Mouse (Mus musculus) neural tube, embryonic 12.5 days (tissue): ENCODE measurements around the gene Tmem208. TPM values are rescaled to one million over a fixed set of nuclear protein-coding genes. Genes with fewer than 3 reads are reported as not detected.
"Not testable (repeated sequence)": the region's sequence is repeated elsewhere in the genome, so short reads cannot be mapped to it uniquely, and the experiment has no call there.

Experiments
- ATAC-seq: fragments of 200-750 bp; cut with Nextera tagmentation; 2 replicates; pipeline ENCODE4 v1.8.0; 2017; ENCODE audit warnings: low read depth, mild to moderate bottlenecking, moderate TSS enrichment, moderate library complexity; ENCODE audit not compliant: low FRiP score
- H3K27ac ChIP-seq: fragments of 300-500 bp; sonication (generic); 2 replicates; pipeline ENCODE4 v1.5.1; 2016
- H3K27me3 ChIP-seq: fragments of 300-500 bp; sonication (generic); replicated peaks from 2 replicates; pipeline ENCODE4 v1.6.1; 2016; ENCODE audit warnings: mild to moderate bottlenecking
- H3K36me3 ChIP-seq: fragments of 300-500 bp; sonication (generic); 2 replicates; pipeline ENCODE4 v1.6.1; 2016; ENCODE audit warnings: mild to moderate bottlenecking
- H3K4me1 ChIP-seq: fragments of 300-500 bp; sonication (generic); 2 replicates; pipeline ENCODE4 v1.6.1; 2016
- H3K4me2 ChIP-seq: fragments of 300-500 bp; sonication (generic); replicated peaks from 2 replicates; pipeline ENCODE4 v1.6.1; 2016; ENCODE audit warnings: mild to moderate bottlenecking
- H3K4me3 ChIP-seq: fragments of 300-500 bp; sonication (generic); 2 replicates; pipeline ENCODE4 v1.5.1; 2016
- H3K9ac ChIP-seq: fragments of 300-500 bp; sonication (generic); 2 replicates; pipeline ENCODE4 v1.6.1; 2016; ENCODE audit warnings: mild to moderate bottlenecking
- H3K9me3 ChIP-seq: fragments of 300-500 bp; sonication (generic); 2 replicates; pipeline ENCODE4 v1.6.1; 2016; ENCODE audit warnings: mild to moderate bottlenecking
- WGBS: fragments of 180-500 bp; shearing (Covaris S2); methylation state at CpG from one replicate; pipeline ENCODE4 v1.1.7; 2016; 5-methylcytosine and 5-hydroxymethylcytosine counted together
- polyA plus RNA-seq: library from polyadenylated mRNA; unstranded; fragments of >200 nt; fragmentation: Nextera tagmentation; extraction: Ambion mirVana; gene quantifications from 2 replicates; pipeline ENCODE4 v1.2.1, GENCODE M21; 2016

Tmem208 gene
- polyA plus RNA-seq, 1 experiment from 2014 or later = 112 TPM

- peaks cover 18% of the 10 kb centered on the region for H3K27me3 ChIP-seq
- H3K36me3 ChIP-seq = peaks cover under 1% of the 10 kb centered on the region; the same call in 1 of the 2 replicates
- H3K9ac ChIP-seq = peak overlapping the region; percentile 41; the same call in 1 of the 2 replicates
- no peak for ATAC-seq
- H3K4me1 ChIP-seq = peaks cover 33% of the 10 kb centered on the region
- H3K9me3 ChIP-seq = no peaks in the 10 kb centered on the region
- WGBS = 7% methylated on average over 31 of the region's 31 CpGs
- H3K4me2 ChIP-seq = peak overlapping the region; percentile 80
- peak overlapping the region; percentile 42 for H3K4me3 ChIP-seq
- H3K27ac ChIP-seq = no peak overlapping the region
Measured at GRCm38 (mm10) chr8:105290554-105291314, 35.4 kb upstream of the Tmem208 start.

- WGBS = 88% methylated on average over 8 of the region's 8 CpGs
- not testable (repeated sequence) for H3K9ac ChIP-seq, ATAC-seq, H3K27ac ChIP-seq, H3K4me2 ChIP-seq, H3K36me3 ChIP-seq, H3K4me3 ChIP-seq, H3K9me3 ChIP-seq
- Histone ChIP-seq H3K27me3 (peaks cover 18% of the 10 kb centered on the region), H3K4me1 (peaks cover 30% of the 10 kb centered on the region)
Measured at GRCm38 (mm10) chr8:105291364-105291763, 34.8 kb upstream of the Tmem208 start.

- H3K4me2 ChIP-seq, H3K27ac ChIP-seq, H3K4me3 ChIP-seq, H3K9me3 ChIP-seq, H3K9ac ChIP-seq, H3K36me3 ChIP-seq, ATAC-seq: not testable (repeated sequence)
- peaks cover 18% of the 10 kb centered on the region for H3K27me3 ChIP-seq
- peaks cover 26% of the 10 kb centered on the region for H3K4me1 ChIP-seq
- WGBS = 69% methylated on average over 3 of the region's 3 CpGs
Measured at GRCm38 (mm10) chr8:105291802-105292201, 34.4 kb upstream of the Tmem208 start.

- Histone ChIP-seq H3K27ac (no peak overlapping the region), H3K9me3 (no peaks in the 10 kb centered on the region), H3K27me3 (peaks cover 18% of the 10 kb centered on the region), H3K9ac (no peak overlapping the region), H3K36me3 (no peaks in the 10 kb centered on the region), H3K4me2 (no peak overlapping the region), H3K4me1 (peaks cover 24% of the 10 kb centered on the region), H3K4me3 (no peak overlapping the region)
- no peak for ATAC-seq
- WGBS = 83% methylated on average over 7 of the region's 7 CpGs
Measured at GRCm38 (mm10) chr8:105292471-105292870, 33.7 kb upstream of the Tmem208 start.

- peaks cover 23% of the 10 kb centered on the region for H3K4me1 ChIP-seq
- no peaks in the 10 kb centered on the region for H3K36me3 ChIP-seq
- H3K9ac ChIP-seq = no peak overlapping the region
- 68% methylated on average over 18 of the region's 19 CpGs for WGBS
- H3K4me2 ChIP-seq = no peak overlapping the region
- H3K9me3 ChIP-seq = no peaks in the 10 kb centered on the region
- no peak overlapping the region for H3K27ac ChIP-seq
- peaks cover 18% of the 10 kb centered on the region for H3K27me3 ChIP-seq
- ATAC-seq = no peak
- H3K4me3 ChIP-seq = no peak overlapping the region
Measured at GRCm38 (mm10) chr8:105293405-105293804, 32.7 kb upstream of the Tmem208 start.

- H3K36me3 ChIP-seq = peaks cover 5% of the 10 kb centered on the region
- peaks cover 18% of the 10 kb centered on the region for H3K27me3 ChIP-seq
- 70% methylated on average over 9 of the region's 9 CpGs for WGBS
- ATAC-seq = no peak
- no peak overlapping the region for H3K27ac ChIP-seq
- no peak overlapping the region for H3K9ac ChIP-seq
- H3K4me1 ChIP-seq = peaks cover 25% of the 10 kb centered on the region
- peak overlapping the region; percentile 1; the same call in 1 of the 2 replicates for H3K4me2 ChIP-seq
- no peaks in the 10 kb centered on the region for H3K9me3 ChIP-seq
- H3K4me3 ChIP-seq = no peak overlapping the region
Measured at GRCm38 (mm10) chr8:105294776-105295175, 31.4 kb upstream of the Tmem208 start.

- WGBS = 75% methylated on average over 11 of the region's 11 CpGs
- H3K9me3 ChIP-seq = no peaks in the 10 kb centered on the region
- ATAC-seq = no peak
- peaks cover 9% of the 10 kb centered on the region for H3K36me3 ChIP-seq
- H3K9ac ChIP-seq = no peak overlapping the region
- no peak overlapping the region for H3K27ac ChIP-seq
- no peak overlapping the region for H3K4me3 ChIP-seq
- peak overlapping the region; percentile 1; the same call in 1 of the 2 replicates for H3K4me2 ChIP-seq
- H3K27me3 ChIP-seq = peaks cover 13% of the 10 kb centered on the region
- H3K4me1 ChIP-seq = peaks cover 20% of the 10 kb centered on the region
Measured at GRCm38 (mm10) chr8:105295256-105295655, 30.9 kb upstream of the Tmem208 start.

- no peak within 1 kb of the TSS for H3K9ac ChIP-seq
- peaks cover 17% of the 10 kb centered on the region for H3K36me3 ChIP-seq
- no peak within 1 kb of the TSS for H3K27ac ChIP-seq
- 62% methylated on average over 11 of the region's 11 CpGs for WGBS
- peaks cover 13% of the 10 kb centered on the region for H3K4me1 ChIP-seq
- 0 out of 2 replicates have a peak, but pooled peaks cover 7% of the 10 kb centered on the region for H3K27me3 ChIP-seq
- ATAC-seq = no peak
- H3K4me2 ChIP-seq = peak within 1 kb of the TSS; percentile 92
- H3K4me3 ChIP-seq = no peak within 1 kb of the TSS
- no peaks in the 10 kb centered on the region for H3K9me3 ChIP-seq
Measured at GRCm38 (mm10) chr8:105295895-105296573, 30.1 kb upstream of the Tmem208 start, which contains the start of gene Exoc3l. Gene Exoc3l (minus strand): TSS chr8:105296101.

GRCm38 (mm10) chr8:105297511-105298192, 28.5 kb upstream of the Tmem208 start, which contains the start of gene E2f4:
Gene E2f4 (plus strand): TSS chr8:105297663.
- H3K4me1 ChIP-seq = peaks cover 13% of the 10 kb centered on the region
- H3K9ac ChIP-seq = peak within 1 kb of the TSS; percentile 83
- H3K4me2 ChIP-seq = peak within 1 kb of the TSS; percentile 92
- H3K36me3 ChIP-seq = peaks cover 31% of the 10 kb centered on the region
- H3K4me3 ChIP-seq = peak within 1 kb of the TSS; percentile 90
- H3K9me3 ChIP-seq = no peaks in the 10 kb centered on the region
- peak; percentile 94 for ATAC-seq
- 0 out of 2 replicates have a peak, but pooled peaks cover 7% of the 10 kb centered on the region for H3K27me3 ChIP-seq
- under 1% methylated on average over 58 of the region's 58 CpGs for WGBS
- no peak within 1 kb of the TSS for H3K27ac ChIP-seq

- Histone ChIP-seq H3K4me2 (peak overlapping the region; percentile 92), H3K36me3 (peaks cover 38% of the 10 kb centered on the region), H3K9ac (peak overlapping the region; percentile 83), H3K4me1 (peaks cover 13% of the 10 kb centered on the region), H3K27ac (no peak overlapping the region), H3K4me3 (peak overlapping the region; percentile 90), H3K9me3 (no peaks in the 10 kb centered on the region), H3K27me3 (0 out of 2 replicates have a peak, but pooled peaks cover 7% of the 10 kb centered on the region)
- ATAC-seq = no peak
- WGBS = 63% methylated on average over 18 of the region's 18 CpGs
Measured at GRCm38 (mm10) chr8:105298351-105299252, 27.6 kb upstream of the Tmem208 start.

- WGBS = 97% methylated on average over 8 of the region's 8 CpGs
- H3K36me3 ChIP-seq = peaks cover 52% of the 10 kb centered on the region
Measured at GRCm38 (mm10) chr8:105299962-105300361, 26.2 kb upstream of the Tmem208 start.

More at GRCm38 (mm10) chr8:105299962-105300361, 26.2 kb upstream of the Tmem208 start:
- H3K4me2 ChIP-seq = no peak overlapping the region
- H3K4me3 ChIP-seq = no peak overlapping the region
- H3K27ac ChIP-seq = no peak overlapping the region
- no peak for ATAC-seq
- 0 out of 2 replicates have a peak, but pooled peaks cover 3% of the 10 kb centered on the region for H3K27me3 ChIP-seq
- H3K9me3 ChIP-seq = no peaks in the 10 kb centered on the region
- peaks cover 13% of the 10 kb centered on the region for H3K4me1 ChIP-seq
- H3K9ac ChIP-seq = no peak overlapping the region
